Mouse (Mus musculus) CH12.LX (cell line): ENCODE measurements around the gene Tomm6. TPM values are rescaled to one million over a fixed set of nuclear protein-coding genes. Genes with fewer than 3 reads are reported as not detected.

Source experiments
- DNase-seq: peaks from one replicate; pipeline ENCODE4 v3.0.0-alpha.2; 2013; ENCODE audit errors: extremely low read depth
- H3K27ac ChIP-seq: 2 replicates; pipeline ENCODE4 v1.5.1; 2012; ENCODE audit warnings: low read depth, mild to moderate bottlenecking, control low read depth, moderate library complexity; ENCODE audit not compliant: insufficient read depth
- H3K27me3 ChIP-seq: replicated peaks from 2 replicates; pipeline ENCODE3; 2012; ENCODE audit warnings: inconsistent platforms
- H3K36me3 ChIP-seq, 2 experiments: replicated peaks in 1 of 2; 2 replicates each; pipeline versions ENCODE3 to v1.6.1; 2012; ENCODE audit warnings: inconsistent platforms in 1 of 2, low read length in 1 of 2, mild to moderate bottlenecking in 1 of 2, mixed read lengths in 1 of 2, moderate library complexity in 1 of 2; ENCODE audit not compliant: control insufficient read depth in 1 of 2, insufficient read depth in 1 of 2
- H3K4me1 ChIP-seq, 2 experiments: 2 replicates each; pipeline ENCODE4 v1.6.1; 2012; ENCODE audit warnings: inconsistent platforms in 1 of 2, moderate library complexity in 1 of 2; ENCODE audit not compliant: insufficient read depth in 2 of 2, control insufficient read depth in 1 of 2
- H3K4me2 ChIP-seq: 2 replicates; pipeline ENCODE4 v1.6.1; 2012; ENCODE audit warnings: low read depth, mild to moderate bottlenecking, control low read depth; ENCODE audit not compliant: poor library complexity, insufficient read depth, severe bottlenecking
- H3K4me3 ChIP-seq, 3 experiments: fragments of 150-350 bp in 1 of 3; sonication (generic) in 1 of 3; replicated peaks in 1 of 3; 2 replicates each; pipeline versions ENCODE3 to v1.5.1; 2011 to 2012; ENCODE audit warnings: low read depth in 2 of 3, low read length in 2 of 3, mild to moderate bottlenecking in 2 of 3, moderate library complexity in 2 of 3, control low read depth in 1 of 3, improper control_type of control experiment in 1 of 3, inconsistent platforms in 1 of 3, mixed read lengths in 1 of 3; ENCODE audit not compliant: poor library complexity in 1 of 3
- H3K79me2 ChIP-seq: replicated peaks from 2 replicates; pipeline ENCODE4 v1.6.1; 2012; ENCODE audit warnings: mild to moderate bottlenecking, moderate library complexity; ENCODE audit not compliant: control insufficient read depth, poor library complexity, insufficient read depth, severe bottlenecking; ENCODE audit errors: extremely low read depth
- H3K9ac ChIP-seq: 2 replicates; pipeline ENCODE4 v1.6.1; 2012; ENCODE audit warnings: low read depth, mild to moderate bottlenecking, control low read depth, moderate library complexity; ENCODE audit not compliant: insufficient read depth
- H3K9me3 ChIP-seq: replicated peaks from 2 replicates; pipeline ENCODE3; 2012; ENCODE audit warnings: low read length, inconsistent platforms, mixed read lengths
- BHLHE40 ChIP-seq: IDR thresholded peaks from 2 replicates; pipeline ENCODE4 v1.6.1; 2011; ENCODE audit warnings: mild to moderate bottlenecking, low read depth, low read length, improper control_type of control experiment
- CHD2 ChIP-seq: IDR thresholded peaks from 2 replicates; pipeline ENCODE4 v1.6.1; 2011; ENCODE audit warnings: low read length, improper control_type of control experiment
- E2F4 ChIP-seq: IDR thresholded peaks from 2 replicates; pipeline ENCODE4 v1.6.1; 2011; ENCODE audit warnings: low read depth, low read length, improper control_type of control experiment; ENCODE audit not compliant: insufficient replicate concordance
- ELF1 ChIP-seq: IDR thresholded peaks from 2 replicates; pipeline ENCODE4 v1.6.1; 2014; ENCODE audit warnings: low read depth, mild to moderate bottlenecking, inconsistent platforms, low read length, improper control_type of control experiment
- EP300 ChIP-seq: IDR thresholded peaks from 2 replicates; pipeline ENCODE4 v1.6.1; 2011; ENCODE audit warnings: low read length, improper control_type of control experiment
- ETS1 ChIP-seq: conservative IDR thresholded peaks from 2 replicates; pipeline ENCODE4 v1.6.1; 2012; ENCODE audit warnings: low read depth, mild to moderate bottlenecking, inconsistent platforms, low read length, improper control_type of control experiment, moderate library complexity
- HCFC1 ChIP-seq: IDR thresholded peaks from 2 replicates; pipeline ENCODE4 v1.6.1; 2012; ENCODE audit warnings: low read depth, mild to moderate bottlenecking, inconsistent platforms, low read length, improper control_type of control experiment
- IRF4 ChIP-seq: IDR thresholded peaks from 2 replicates; pipeline ENCODE4 v1.6.1; 2014; ENCODE audit warnings: low read depth, mild to moderate bottlenecking, inconsistent platforms, low read length, improper control_type of control experiment
- JUND ChIP-seq: conservative IDR thresholded peaks from 2 replicates; pipeline ENCODE4 v1.6.1; 2011; ENCODE audit warnings: low read depth, low read length, improper control_type of control experiment
- MAZ ChIP-seq: IDR thresholded peaks from 2 replicates; pipeline ENCODE4 v1.6.1; 2012; ENCODE audit warnings: low read depth, mild to moderate bottlenecking, inconsistent platforms, low read length, improper control_type of control experiment, moderate library complexity
- MXI1 ChIP-seq: IDR thresholded peaks from 2 replicates; pipeline ENCODE4 v1.6.1; 2011; ENCODE audit warnings: mild to moderate bottlenecking, low read depth, low read length, improper control_type of control experiment
- NELFE ChIP-seq: IDR thresholded peaks from 2 replicates; pipeline ENCODE4 v1.6.1; 2011; ENCODE audit warnings: low read depth, low read length, improper control_type of control experiment
- NRF1 ChIP-seq: IDR thresholded peaks from 2 replicates; pipeline ENCODE4 v1.6.1; 2014; ENCODE audit warnings: low read depth, mild to moderate bottlenecking, inconsistent platforms, low read length, improper control_type of control experiment, moderate library complexity
- PAX5 ChIP-seq: IDR thresholded peaks from 2 replicates; pipeline ENCODE4 v1.6.1; 2012; ENCODE audit warnings: low read length, inconsistent platforms, mixed read lengths
- RAD21 ChIP-seq: IDR thresholded peaks from 2 replicates; pipeline ENCODE4 v1.6.1; 2011; ENCODE audit warnings: low read depth, mild to moderate bottlenecking, low read length, improper control_type of control experiment, moderate library complexity
- SIN3A ChIP-seq: IDR thresholded peaks from 2 replicates; pipeline ENCODE4 v1.6.1; 2012; ENCODE audit warnings: low read length, improper control_type of control experiment, inconsistent platforms
- SMC3 ChIP-seq: IDR thresholded peaks from 2 replicates; pipeline ENCODE4 v1.6.1; 2011; ENCODE audit warnings: low read depth, low read length, improper control_type of control experiment
- UBTF ChIP-seq: IDR thresholded peaks from 2 replicates; pipeline ENCODE4 v1.6.1; 2012; ENCODE audit warnings: low read depth, mild to moderate bottlenecking, inconsistent platforms, low read length, improper control_type of control experiment, moderate library complexity
- ZKSCAN1 ChIP-seq: IDR thresholded peaks from 2 replicates; pipeline ENCODE4 v1.6.1; 2012; ENCODE audit warnings: low read depth, inconsistent platforms, low read length, improper control_type of control experiment, borderline replicate concordance
- ZNF384 ChIP-seq: IDR thresholded peaks from 2 replicates; pipeline ENCODE4 v1.6.1; 2012; ENCODE audit warnings: low read depth, low read length, improper control_type of control experiment, inconsistent platforms
- dilution Hi-C: fragments of 300-500 bp; cut with MboI; formaldehyde crosslinking; loops from 2 replicates; pipeline ENCODE4 v1.14.3; 2020; ENCODE audit warnings: low sequenced_read_pairs; ENCODE audit not compliant: extremely low pct_unique_long_range_greater_than_20kb, extremely low pct_ligation_motif_present
- in situ Hi-C: fragments of 300-500 bp; cut with MboI; formaldehyde crosslinking; loops from 3 replicates; pipeline ENCODE4 v1.14.3; 2019; ENCODE audit warnings: low sequenced_read_pairs, low pct_ligation_motif_present, low pct_unique_long_range_greater_than_20kb, mixed read lengths
- polyA plus RNA-seq: library from polyadenylated mRNA; unstranded; fragments of >175 nt; gene quantifications from 2 replicates; pipeline ENCODE4 v1.2.1, GENCODE M21; 2012; ENCODE audit warnings: low read depth; ENCODE audit not compliant: insufficient read length
- total RNA-seq, 2 experiments: library from RNA; depleted of rRNA; stranded (reverse); fragments of 300-350 nt in 1 of 2; fragments of >200 nt in 1 of 2; gene quantifications; 2 replicates each; pipeline ENCODE4 v1.2.3; 2012 to 2014

Gene Tomm6
- total and polyA plus RNA-seq, 3 experiments = 26.4 to 424 (median 46.1) TPM

DNA sequence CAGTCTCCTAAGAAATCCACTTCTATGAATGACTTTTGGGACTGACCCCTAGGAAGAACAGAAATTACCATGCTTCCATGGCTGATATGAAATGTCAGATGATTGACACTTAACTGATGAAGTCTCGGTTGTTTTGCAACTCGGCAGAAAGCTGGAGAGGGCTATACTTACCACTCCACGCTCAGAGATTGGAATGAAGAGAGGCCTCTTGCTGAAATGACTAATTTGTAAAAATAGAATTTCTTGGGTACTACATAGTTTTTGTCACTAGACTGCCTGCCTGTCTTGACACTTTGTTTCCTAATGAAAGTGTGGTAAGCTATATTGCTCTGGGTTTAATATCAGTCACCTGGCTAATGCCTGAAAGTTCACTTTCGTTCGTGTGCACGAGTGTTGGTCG is 23.7 kb downstream of the Tomm6 start:
- H3K36me3 ChIP-seq = peaks cover 0 to 3% of the 10 kb centered on the region in 2 experiments
- no peaks in the 10 kb centered on the region for H3K79me2 ChIP-seq
- H3K4me2 ChIP-seq = no peak overlapping the region
- no peaks in the 10 kb centered on the region for H3K9me3 ChIP-seq
- H3K4me3 ChIP-seq = no peak overlapping the region
- dilution Hi-C loops (no loop called here), in situ Hi-C loops (no loop called here)
- no peak overlapping the region for H3K27ac ChIP-seq
- no peak for DNase-seq
- H3K27me3 ChIP-seq = no peaks in the 10 kb centered on the region
- no peaks in the 10 kb centered on the region for H3K4me1 ChIP-seq
- no peak for TF ChIP-seq SIN3A
- TF ChIP-seq SMC3 = no peak
- no peak for TF ChIP-seq ETS1
- TF ChIP-seq E2F4 = no peak
- TF ChIP-seq RAD21 = no peak
- no peak for TF ChIP-seq PAX5
- no peak for TF ChIP-seq MXI1
- TF ChIP-seq BHLHE40 = no peak
- TF ChIP-seq HCFC1 = no peak
- TF ChIP-seq NELFE = no peak
- no peak for TF ChIP-seq ZKSCAN1
- no peak for TF ChIP-seq EP300
- no peak for TF ChIP-seq NRF1
- no peak overlapping the region for H3K9ac ChIP-seq

DNA sequence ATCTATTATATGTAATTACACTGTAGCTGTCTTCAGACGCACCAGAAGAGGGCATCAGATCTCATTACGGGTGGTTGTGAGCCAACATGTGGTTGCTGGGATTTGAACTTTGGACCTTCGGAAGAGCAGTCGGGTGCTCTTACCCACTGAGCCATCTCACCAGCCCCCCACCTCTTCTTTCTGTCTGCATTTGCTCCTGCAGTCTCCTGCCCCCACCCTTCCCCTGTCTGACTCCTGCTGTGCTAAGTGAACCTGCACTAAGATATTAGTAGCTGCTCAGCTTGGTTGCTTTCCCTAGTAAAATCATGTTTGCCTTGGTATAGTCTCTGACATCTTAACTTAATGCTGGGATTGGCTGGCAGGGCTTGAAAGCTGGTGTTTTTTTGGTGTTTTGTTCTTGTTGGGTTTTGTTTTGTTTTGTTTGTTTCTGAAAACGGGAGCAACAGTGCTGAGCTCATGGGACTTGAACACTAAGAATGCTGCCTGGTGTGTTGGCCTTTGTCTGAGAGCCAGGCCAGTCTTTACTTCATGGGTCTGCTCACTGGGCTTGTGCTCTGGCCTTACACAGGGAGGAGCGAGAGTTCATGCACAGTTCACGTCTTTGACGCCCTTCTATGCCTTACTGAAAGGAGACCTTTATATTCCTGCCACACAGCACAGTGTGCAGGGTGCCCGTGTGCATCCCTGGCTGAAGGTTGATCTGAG is 25.0 kb downstream of the Tomm6 start:
- Histone ChIP-seq H3K4me3 (no peak overlapping the region), H3K9ac (no peak overlapping the region), H3K4me1 (peaks cover 0 to 3% of the 10 kb centered on the region in 2 experiments; a peak in 1 of 4 replicates), H3K79me2 (no peaks in the 10 kb centered on the region), H3K27me3 (no peaks in the 10 kb centered on the region), H3K4me2 (no peak overlapping the region), H3K27ac (no peak overlapping the region), H3K36me3 (peaks cover 0 to 3% of the 10 kb centered on the region in 2 experiments), H3K9me3 (no peaks in the 10 kb centered on the region)
- in situ Hi-C loops (no loop called here), dilution Hi-C loops (no loop called here)
- TF ChIP-seq MAZ = no peak
- no peak for TF ChIP-seq JUND
- TF ChIP-seq ZNF384 = no peak
- TF ChIP-seq CHD2 = no peak
- no peak for TF ChIP-seq ELF1
- TF ChIP-seq BHLHE40 = no peak
- TF ChIP-seq UBTF = no peak
- TF ChIP-seq IRF4 = no peak
- no peak for DNase-seq
